28 mouse cellular contexts compared by ENCODE assay signal in genomic region chr1:169741147-169741546, GRCm38 (mm10). TPM values are rescaled to one million over a fixed set of nuclear protein-coding genes. Genes with fewer than 3 reads are reported as not detected.
"Had no signal": no experiment of that assay in that cellular context is flagged by ENCODE, and none has a peak within 500 bp of the region (broad histone marks: within the 10 kb centered on the region; RNA-seq: fewer than 3 reads in every experiment).

No protein-coding gene starts in this region.

- H3K9ac ChIP-seq: heart, embryonic 12.5 days; hindbrain, embryonic 12.5 days; hindbrain, embryonic 14.5 days; kidney, embryonic 15.5 days; limb, embryonic 12.5 days; liver, embryonic 13.5 days; liver, embryonic 15.5 days had no signal

- H3K27ac ChIP-seq: gastrocnemius, adult 2 months; heart, embryonic 10.5 days; hindbrain, embryonic 10.5 days; hindbrain, embryonic 12.5 days; hindbrain, embryonic 14.5 days; kidney, embryonic 15.5 days; kidney, postnatal 0 days; limb, embryonic 10.5 days; limb, embryonic 12.5 days; liver, embryonic 13.5 days; liver, embryonic 15.5 days had no signal

- H3K36me3 ChIP-seq: heart, embryonic 10.5 days; heart, embryonic 12.5 days; hindbrain, embryonic 10.5 days; hindbrain, embryonic 12.5 days; kidney, embryonic 15.5 days; limb, embryonic 10.5 days; limb, embryonic 12.5 days; liver, embryonic 13.5 days; liver, embryonic 15.5 days had no signal

- H3K4me1 ChIP-seq: heart, embryonic 12.5 days; hindbrain, embryonic 10.5 days; hindbrain, embryonic 12.5 days; kidney, embryonic 15.5 days; limb, embryonic 10.5 days; limb, embryonic 12.5 days; liver, embryonic 13.5 days; liver, embryonic 15.5 days had no signal

- H3K4me2 ChIP-seq: heart, embryonic 12.5 days; hindbrain, embryonic 12.5 days; hindbrain, embryonic 14.5 days; kidney, embryonic 15.5 days; limb, embryonic 12.5 days; liver, embryonic 11.5 days; liver, embryonic 13.5 days; liver, embryonic 15.5 days had no signal

- H3K9me3 ChIP-seq: heart, embryonic 10.5 days; heart, embryonic 12.5 days; hindbrain, embryonic 10.5 days; hindbrain, embryonic 12.5 days; kidney, embryonic 15.5 days; limb, embryonic 10.5 days; limb, embryonic 12.5 days; liver, embryonic 13.5 days; liver, embryonic 15.5 days had no signal

- H3K27me3 ChIP-seq: heart, embryonic 12.5 days; hindbrain, embryonic 12.5 days; liver, embryonic 13.5 days; liver, embryonic 15.5 days had no signal

- H3K4me3 ChIP-seq: gastrocnemius, adult 2 months; heart, embryonic 10.5 days; heart, embryonic 12.5 days; hindbrain, embryonic 10.5 days; hindbrain, embryonic 12.5 days; kidney, embryonic 15.5 days; limb, embryonic 10.5 days; limb, embryonic 12.5 days; liver, embryonic 13.5 days; liver, embryonic 15.5 days had no signal

- DNase-seq: gastrocnemius, adult 2 months; gastrocnemius, postnatal 10 days; gastrocnemius, postnatal 25 days; heart, adult 18-20 months; heart, postnatal 10 days; heart, postnatal 4 days; kidney, adult 11 months; kidney, adult 2 months; kidney, adult 9 months; kidney, postnatal 14 days; kidney, postnatal 36 days; layer of hippocampus, adult 9-11 months; liver; liver, embryonic 13.5 days had no signal

- ATAC-seq: hindbrain, embryonic 16.5 days; inflammation-experienced regulatory T-cells, adult 6 months had no signal

RNA-seq across cellular contexts. Expression of gene Rgs4, which starts 6.3 kb away (rescaled TPM):
- total RNA-seq: granulocyte monocyte progenitor cell, adult 5-6 weeks had no signal
- polyA plus RNA-seq: inflammation-experienced regulatory T-cells, adult 6 months had no signal
